Mouse (Mus musculus) stomach, postnatal 0 days (tissue): Measurements from ENCODE around the gene Tff2. TPM values are rescaled to one million over a fixed set of nuclear protein-coding genes. Genes with fewer than 3 reads are reported as not detected.

ENCODE experiments used
- ATAC-seq: fragments of 200-750 bp; cut with Nextera tagmentation; 2 replicates; pipeline ENCODE4 v1.8.0; 2017; ENCODE audit not compliant: low FRiP score, low TSS enrichment
- DNase-seq: peaks from one replicate; pipeline ENCODE4 v3.0.0-alpha.2; 2016; ENCODE audit warnings: low spot score
- H3K27ac ChIP-seq: fragments of 300-500 bp; sonication (generic); replicated peaks from 2 replicates; pipeline ENCODE4 v1.5.1; 2014; ENCODE audit warnings: mild to moderate bottlenecking, control low read depth
- H3K27me3 ChIP-seq: fragments of 300-500 bp; sonication (generic); 2 replicates; pipeline ENCODE4 v1.6.1; 2014; ENCODE audit warnings: low read length; ENCODE audit not compliant: control insufficient read depth, insufficient read depth
- H3K36me3 ChIP-seq: fragments of 300-500 bp; sonication (generic); 2 replicates; pipeline ENCODE4 v1.6.1; 2014; ENCODE audit warnings: low read length, mixed read lengths; ENCODE audit not compliant: control insufficient read depth, insufficient read depth
- H3K4me1 ChIP-seq: fragments of 300-500 bp; sonication (generic); replicated peaks from 2 replicates; pipeline ENCODE4 v1.6.1; 2014; ENCODE audit warnings: antibody characterized with exemption; ENCODE audit not compliant: control insufficient read depth, insufficient read depth
- H3K4me2 ChIP-seq: fragments of 300-500 bp; sonication (generic); replicated peaks from 2 replicates; pipeline ENCODE4 v1.6.1; 2014; ENCODE audit warnings: low read depth, mild to moderate bottlenecking, control low read depth, moderate library complexity
- H3K4me3 ChIP-seq: fragments of 300-500 bp; sonication (generic); 2 replicates; pipeline ENCODE4 v1.5.1; 2014; ENCODE audit warnings: low read depth, low read length, control low read depth
- H3K9ac ChIP-seq: fragments of 300-500 bp; sonication (generic); 2 replicates; pipeline ENCODE4 v1.6.1; 2014; ENCODE audit warnings: mild to moderate bottlenecking, low read length, control low read depth, mixed read lengths
- H3K9me3 ChIP-seq: fragments of 300-500 bp; sonication (generic); 2 replicates; pipeline ENCODE4 v1.6.1; 2016; ENCODE audit warnings: low read length; ENCODE audit not compliant: control insufficient read depth
- CTCF ChIP-seq: IDR thresholded peaks from 2 replicates; pipeline ENCODE4 v1.5.1; 2016; ENCODE audit warnings: antibody characterized with exemption, low read depth, mild to moderate bottlenecking, moderate library complexity
- EP300 ChIP-seq: optimal IDR thresholded peaks from 2 replicates; pipeline ENCODE3; 2016; ENCODE audit warnings: antibody characterized with exemption
- WGBS: fragments of 180-500 bp; shearing (Covaris S2); extraction: QIAGEN DNeasy Blood & Tissue Kit; methylation state at CpG from one replicate; pipeline ENCODE4 v1.1.7; 2014; 5-methylcytosine and 5-hydroxymethylcytosine counted together
- polyA plus RNA-seq: library from polyadenylated mRNA; unstranded; fragments of >200 nt; fragmentation: Nextera tagmentation; extraction: Ambion mirVana; gene quantifications from 2 replicates; pipeline ENCODE4 v1.2.1, GENCODE M21; 2015

Tff2 gene
- polyA plus RNA-seq, 1 experiment from 2014 or later: 948 TPM

DNA sequence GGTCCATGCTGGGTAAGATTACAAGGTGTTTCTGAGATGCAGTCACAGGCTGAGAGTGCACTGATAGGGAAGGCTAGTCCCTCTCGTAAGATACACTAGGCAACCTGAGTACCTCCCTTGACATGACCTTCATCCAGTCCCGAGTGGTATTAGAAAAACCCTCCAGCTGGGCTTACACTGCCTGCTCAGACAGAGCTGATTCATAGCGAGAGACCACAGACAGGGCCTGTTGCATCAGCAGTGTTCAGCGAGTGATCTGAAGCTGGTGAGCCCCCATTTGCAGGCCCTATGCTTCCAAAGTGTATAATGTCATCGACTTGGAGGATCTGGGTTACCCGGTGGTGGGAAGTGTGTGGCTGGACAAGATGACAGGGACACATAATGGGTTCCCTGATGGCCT lies 21.0 kb upstream of the Tff2 start, which contains the start of gene Tff1:
Tff1 (minus strand) TSS at position 151 of the 400 bp plus-strand sequence.
- Histone ChIP-seq H3K4me1 (no peaks in the 10 kb centered on the region), H3K27ac (peak within 1 kb of the TSS; percentile 79), H3K4me2 (peak within 1 kb of the TSS; percentile 29; the same call in 1 of the 2 replicates), H3K9me3 (no peaks in the 10 kb centered on the region), H3K36me3 (no peaks in the 10 kb centered on the region), H3K9ac (peak within 1 kb of the TSS; percentile 41; the same call in 1 of the 2 replicates), H3K4me3 (peak within 1 kb of the TSS; percentile 18), H3K27me3 (no peaks in the 10 kb centered on the region)
- no peak for TF ChIP-seq CTCF
- no peak for TF ChIP-seq EP300
- DNase-seq (no peak), ATAC-seq (peak; percentile 45)
- 73% methylated on average over 6 of the region's 6 CpGs for WGBS

DNA sequence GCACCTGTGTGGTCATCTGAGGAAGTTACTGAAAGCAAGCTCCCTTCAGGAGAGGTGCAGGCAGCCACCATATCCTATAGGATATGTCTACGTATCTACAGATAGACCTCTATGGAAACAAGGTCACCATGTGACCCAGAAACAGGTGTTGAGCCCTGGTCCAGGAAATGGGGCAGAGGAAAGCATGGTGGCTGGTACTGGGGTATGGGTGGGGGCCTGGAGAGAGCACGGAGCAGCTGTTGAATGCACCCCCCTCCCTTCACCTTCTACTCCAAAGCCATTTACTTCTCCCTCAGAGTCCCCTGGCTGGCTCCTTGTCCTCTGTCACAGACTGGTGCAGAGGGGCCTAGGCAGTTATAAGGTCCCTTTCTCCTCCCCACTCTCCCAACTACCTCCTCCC lies 19.7 kb upstream of the Tff2 start:
- peak overlapping the region; percentile 29; the same call in 1 of the 2 replicates for H3K4me2 ChIP-seq
- H3K27ac ChIP-seq: peak overlapping the region; percentile 79
- WGBS: 73% methylated on average over 2 of the region's 2 CpGs
- ATAC-seq: no peak
- H3K27me3 ChIP-seq: no peaks in the 10 kb centered on the region
- no peaks in the 10 kb centered on the region for H3K36me3 ChIP-seq
- no peaks in the 10 kb centered on the region for H3K9me3 ChIP-seq
- no peak for TF ChIP-seq EP300
- TF ChIP-seq CTCF: no peak
- no peaks in the 10 kb centered on the region for H3K4me1 ChIP-seq
- peak overlapping the region; percentile 41 for H3K9ac ChIP-seq
- peak overlapping the region; percentile 18; the same call in 1 of the 2 replicates for H3K4me3 ChIP-seq
- no peak for DNase-seq

DNA sequence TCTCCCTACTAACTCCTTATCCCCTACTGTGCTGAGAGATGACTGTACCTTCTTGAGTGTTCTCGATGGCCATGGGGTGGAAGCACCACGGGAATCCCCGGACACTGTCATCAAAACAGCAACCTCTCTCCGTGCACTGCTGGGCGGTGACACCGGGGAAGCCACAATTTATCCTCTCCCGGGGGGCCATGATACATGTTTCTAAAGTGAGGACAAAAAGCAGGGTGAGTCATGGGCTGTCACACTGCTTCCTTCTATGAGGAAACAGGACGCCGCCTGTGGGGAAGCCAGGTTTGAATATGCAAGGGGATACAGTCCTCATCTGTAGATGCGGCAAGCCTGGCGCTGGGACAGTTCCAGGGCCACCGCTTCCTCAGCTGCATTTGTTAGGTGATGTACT lies 18.5 kb upstream of the Tff2 start:
- Histone ChIP-seq H3K4me1 (no peaks in the 10 kb centered on the region), H3K27me3 (no peaks in the 10 kb centered on the region), H3K4me2 (peak overlapping the region; percentile 19; the same call in 1 of the 2 replicates), H3K27ac (peak overlapping the region; percentile 24; the same call in 1 of the 2 replicates), H3K36me3 (no peaks in the 10 kb centered on the region), H3K4me3 (no peak overlapping the region), H3K9me3 (no peaks in the 10 kb centered on the region), H3K9ac (no peak overlapping the region)
- peak; percentile 63 for DNase-seq
- TF ChIP-seq EP300: no peak
- TF ChIP-seq CTCF: no peak
- WGBS: 69% methylated on average over 12 of the region's 12 CpGs
- peak; percentile 16 for ATAC-seq

DNA sequence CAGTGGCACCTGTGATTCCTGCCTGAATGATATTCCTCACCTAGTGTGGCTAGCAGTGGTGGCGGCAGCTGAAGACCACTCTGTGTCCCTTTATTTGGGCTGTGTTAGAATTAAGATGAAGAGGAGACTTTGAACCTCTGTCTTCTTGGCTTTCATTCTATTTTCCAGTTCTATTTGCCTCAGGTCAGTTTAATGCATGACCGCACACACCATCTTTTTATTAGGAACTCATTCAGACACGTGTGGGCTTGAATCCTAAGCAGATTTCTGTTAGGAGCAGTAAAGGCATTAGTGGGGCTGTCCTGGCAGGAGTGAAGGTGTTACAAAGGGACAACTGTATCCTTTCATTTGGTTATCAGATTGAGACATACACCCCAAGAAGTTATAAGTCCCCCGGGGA lies 16.2 kb upstream of the Tff2 start:
- 77% methylated on average over 4 of the region's 4 CpGs for WGBS
- Histone ChIP-seq H3K4me1 (no peaks in the 10 kb centered on the region), H3K4me2 (no peak overlapping the region), H3K9me3 (no peaks in the 10 kb centered on the region), H3K4me3 (no peak overlapping the region), H3K9ac (no peak overlapping the region), H3K36me3 (no peaks in the 10 kb centered on the region), H3K27ac (no peak overlapping the region), H3K27me3 (no peaks in the 10 kb centered on the region)
- TF ChIP-seq CTCF: no peak
- TF ChIP-seq EP300: no peak
- DNase-seq: no peak
- peak; percentile 4 for ATAC-seq

DNA sequence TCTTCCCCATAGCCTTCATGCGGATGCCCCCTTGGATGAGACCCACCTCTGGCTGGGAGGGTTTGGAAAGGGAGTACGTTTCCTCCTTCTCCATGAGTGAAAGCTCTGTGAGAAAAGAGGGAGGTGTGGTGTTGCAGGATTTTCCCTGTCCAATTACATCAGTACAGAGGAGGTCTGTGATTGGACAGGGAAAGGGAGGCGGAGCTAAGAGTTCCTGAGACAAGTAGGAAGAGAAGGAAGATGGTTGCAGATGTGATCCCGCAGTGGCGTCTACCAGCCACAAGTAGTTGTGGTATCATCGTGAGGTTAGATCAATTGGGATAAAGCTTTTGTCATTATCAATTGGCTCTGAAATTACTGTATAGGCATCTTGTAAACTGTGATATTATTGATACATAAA lies 13.8 kb upstream of the Tff2 start:
- H3K4me1 ChIP-seq: no peaks in the 10 kb centered on the region
- H3K27me3 ChIP-seq: no peaks in the 10 kb centered on the region
- TF ChIP-seq EP300: no peak
- TF ChIP-seq CTCF: no peak
- WGBS: 77% methylated on average over 6 of the region's 6 CpGs
- no peak overlapping the region for H3K27ac ChIP-seq
- no peaks in the 10 kb centered on the region for H3K9me3 ChIP-seq
- no peak for DNase-seq
- H3K4me3 ChIP-seq: no peak overlapping the region
- no peak for ATAC-seq
- H3K9ac ChIP-seq: no peak overlapping the region
- no peak overlapping the region for H3K4me2 ChIP-seq
- no peaks in the 10 kb centered on the region for H3K36me3 ChIP-seq

DNA sequence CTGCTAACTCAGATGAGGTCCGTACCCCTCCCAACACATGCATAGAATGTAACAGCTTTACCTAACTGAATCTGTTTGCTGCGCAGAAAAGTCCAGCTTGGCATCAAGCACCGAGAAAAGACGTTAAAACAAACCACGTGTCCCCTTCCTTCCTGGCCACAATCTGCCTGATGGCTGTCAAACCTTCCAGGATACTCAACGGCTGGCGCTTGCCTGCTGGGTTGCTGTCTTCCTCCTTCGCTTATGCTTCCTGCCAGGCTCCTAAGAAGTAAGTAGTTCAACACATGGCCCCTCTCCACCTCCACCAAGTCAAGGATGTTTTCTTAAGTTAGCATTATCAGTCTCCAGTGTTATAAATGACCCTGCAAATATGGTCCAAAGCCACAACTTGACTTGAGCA lies 9.7 kb upstream of the Tff2 start:
- TF ChIP-seq EP300 (no peak), CTCF (no peak)
- Histone ChIP-seq H3K36me3 (no peaks in the 10 kb centered on the region), H3K4me2 (no peak overlapping the region), H3K4me1 (no peaks in the 10 kb centered on the region), H3K4me3 (no peak overlapping the region), H3K9ac (no peak overlapping the region), H3K27me3 (no peaks in the 10 kb centered on the region), H3K9me3 (no peaks in the 10 kb centered on the region), H3K27ac (no peak overlapping the region)
- ATAC-seq: no peak
- DNase-seq: no peak
- 46% methylated on average over 8 of the region's 8 CpGs for WGBS
